Mouse (Mus musculus): ENCODE results near the gene Glt8d2. TPM values are rescaled to one million over a fixed set of nuclear protein-coding genes. Genes with fewer than 3 reads are reported as not detected.

The Glt8d2 gene
- 0.36 and 0.42 TPM in 2 replicates for polyA plus RNA-seq (2012; rRNA removed)

DNA sequence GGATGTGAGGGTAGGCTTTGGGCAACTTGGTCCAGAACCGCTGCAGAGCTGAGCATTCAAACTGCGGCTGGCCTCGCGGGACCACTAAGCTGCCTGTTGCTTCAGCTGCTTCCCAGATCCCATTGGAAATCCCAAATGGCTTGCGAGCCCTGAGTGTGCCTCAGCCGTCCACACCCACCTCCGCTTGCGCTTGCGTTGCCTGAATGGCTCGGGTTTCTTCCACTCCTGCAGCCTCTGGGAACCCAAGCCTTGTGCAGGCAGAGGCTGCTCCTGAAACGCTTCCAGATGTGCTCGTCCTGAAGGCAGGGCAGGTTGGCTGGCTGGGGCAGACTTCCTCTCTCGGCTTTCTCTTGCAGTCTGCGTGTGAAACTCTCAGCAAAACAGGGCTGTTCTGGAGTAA is at the start of gene Glt8d2:
Gene Glt8d2 (minus strand): TSS at position 157 of the 400 bp plus-strand sequence.

DNA sequence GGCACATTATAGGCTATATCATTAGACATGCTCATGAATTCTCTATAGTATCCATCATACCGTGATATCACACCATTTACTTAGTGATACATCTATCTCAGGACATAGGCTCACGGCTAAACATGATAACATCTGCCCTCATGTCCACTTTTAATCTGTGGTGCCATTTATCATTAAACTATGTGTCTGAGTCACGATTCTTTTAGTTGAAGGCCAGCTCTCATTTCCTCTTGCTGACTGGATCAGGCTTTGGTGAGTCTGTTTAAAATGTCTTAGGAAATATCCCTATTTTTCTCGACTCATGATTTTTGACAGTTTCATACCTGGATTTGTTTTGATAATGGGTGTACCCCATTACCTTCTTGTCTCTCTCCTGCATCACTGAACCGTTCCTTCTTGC is 5.5 kb upstream of the Glt8d2 start, which contains the start of gene Hcfc2:
Gene Hcfc2 (plus strand): TSS at position 205 of the 400 bp plus-strand sequence.

GRCm38 (mm10) chr10:82629586-82630255 is 60.7 kb downstream of the Glt8d2 start, which contains the start of gene Tdg:
TSS of gene Tdg (plus strand) at chr10:82629828.

GRCm38 (mm10) chr10:82622671-82623552 is 67.5 kb downstream of the Glt8d2 start, which contains the start of gene 1190007I07Rik:
TSS of gene 1190007I07Rik (minus strand) at chr10:82623228.

Other genes with a start within 250 kb of the Glt8d2 start
- gene Gm1553, start 198.0 kb downstream of the Glt8d2 start, polyA plus RNA-seq (2012; rRNA removed): not detected in 2 replicates
- gene 1190007I07Rik, start 67.4 kb downstream of the Glt8d2 start, polyA plus RNA-seq (2012; rRNA removed): 29.5 and 31.9 TPM in 2 replicates
- 15.4 and 15.7 TPM in 2 replicates for gene Tdg, start 60.8 kb downstream of the Glt8d2 start, polyA plus RNA-seq (2012; rRNA removed)
- 7.8 and 9.1 TPM in 2 replicates for gene Hcfc2, start 5.5 kb upstream of the Glt8d2 start, polyA plus RNA-seq (2012; rRNA removed)
- gene Nfyb, start 73.5 kb upstream of the Glt8d2 start, polyA plus RNA-seq (2012; rRNA removed): 26.3 and 27.0 TPM in 2 replicates
- 24.3 and 25.2 TPM in 2 replicates for gene Txnrd1, start 143.3 kb upstream of the Glt8d2 start, polyA plus RNA-seq (2012; rRNA removed)
- gene Eid3, start 176.0 kb upstream of the Glt8d2 start, polyA plus RNA-seq (2012; rRNA removed): 0.21 and 0.25 TPM in 2 replicates